Mouse (Mus musculus) MEL (cell line): Measurements from ENCODE around the gene Grk5. TPM values are rescaled to one million over a fixed set of nuclear protein-coding genes. Genes with fewer than 3 reads are reported as not detected.

ENCODE experiments used
- DNase-seq: peaks from one replicate; pipeline ENCODE4 v3.0.0; 2011; ENCODE audit warnings: low read depth, low spot score
- H3K27ac ChIP-seq: 2 replicates; pipeline ENCODE4 v1.5.1; 2012; ENCODE audit warnings: low read depth, mild to moderate bottlenecking, control low read depth, low read length, moderate library complexity; ENCODE audit not compliant: control insufficient read depth
- H3K27me3 ChIP-seq, 2 experiments: fragments of 150-350 bp in 1 of 2; sonication (generic) in 1 of 2; 2 replicates each; pipeline ENCODE4 v1.6.1; 2012; ENCODE audit warnings: low read length in 2 of 2, mild to moderate bottlenecking in 2 of 2, improper control_type of control experiment in 1 of 2, moderate library complexity in 1 of 2; ENCODE audit not compliant: insufficient read depth in 2 of 2, control insufficient read depth in 1 of 2
- H3K36me3 ChIP-seq, 2 experiments: 2 replicates each; pipeline ENCODE4 v1.6.1; 2012 to 2014; ENCODE audit warnings: low read length in 2 of 2, improper control_type of control experiment in 1 of 2, inconsistent platforms in 1 of 2, mild to moderate bottlenecking in 1 of 2; ENCODE audit not compliant: insufficient read depth in 2 of 2, control insufficient read depth in 1 of 2
- H3K4me1 ChIP-seq, 2 experiments: fragments of 150-350 bp in 1 of 2; sonication (generic) in 1 of 2; 2 replicates each; pipeline ENCODE4 v1.6.1; 2012; ENCODE audit warnings: low read length in 2 of 2, improper control_type of control experiment in 1 of 2, mild to moderate bottlenecking in 1 of 2; ENCODE audit not compliant: insufficient read depth in 2 of 2, control insufficient read depth in 1 of 2
- H3K4me3 ChIP-seq, 2 experiments: fragments of 150-350 bp in 1 of 2; sonication (generic) in 1 of 2; 2 replicates each; pipeline ENCODE4 v1.5.1; 2012; ENCODE audit warnings: low read depth in 2 of 2, low read length in 2 of 2, mild to moderate bottlenecking in 2 of 2, moderate library complexity in 2 of 2, control low read depth in 1 of 2, improper control_type of control experiment in 1 of 2; ENCODE audit not compliant: control insufficient read depth in 1 of 2, insufficient read depth in 1 of 2
- H3K79me2 ChIP-seq: 2 replicates; pipeline ENCODE4 v1.6.1; 2012; ENCODE audit warnings: mild to moderate bottlenecking, low read length, moderate library complexity; ENCODE audit not compliant: control insufficient read depth, poor library complexity, insufficient read depth
- H3K9ac ChIP-seq: 2 replicates; pipeline ENCODE4 v1.6.1; 2012; ENCODE audit warnings: low read depth, mild to moderate bottlenecking, control low read depth, low read length, moderate library complexity; ENCODE audit not compliant: control insufficient read depth, poor library complexity, severe bottlenecking
- H3K9me3 ChIP-seq: fragments of 150-350 bp; sonication (generic); replicated peaks from 2 replicates; pipeline ENCODE4 v1.6.1; 2012; ENCODE audit warnings: mild to moderate bottlenecking, low read length, improper control_type of control experiment, moderate library complexity; ENCODE audit not compliant: insufficient read depth
- BHLHE40 ChIP-seq: IDR thresholded peaks from 2 replicates; pipeline ENCODE4 v1.6.1; 2012; ENCODE audit warnings: low read depth, mild to moderate bottlenecking, inconsistent platforms, low read length, improper control_type of control experiment, borderline replicate concordance
- CHD1 ChIP-seq: IDR thresholded peaks from 2 replicates; pipeline ENCODE4 v1.6.1; 2012; ENCODE audit warnings: low read depth, mild to moderate bottlenecking, inconsistent platforms, low read length, improper control_type of control experiment
- E2F4 ChIP-seq: IDR thresholded peaks from 2 replicates; pipeline ENCODE4 v1.6.1; 2011; ENCODE audit warnings: low read depth, low read length, improper control_type of control experiment, borderline replicate concordance
- ELF1 ChIP-seq: IDR thresholded peaks from 2 replicates; pipeline ENCODE4 v1.6.1; 2014; ENCODE audit warnings: low read depth, mild to moderate bottlenecking, inconsistent platforms, low read length, improper control_type of control experiment, moderate library complexity
- EP300 ChIP-seq, 2 experiments: IDR thresholded peaks; 2 replicates each; pipeline ENCODE4 v1.6.1; 2011; ENCODE audit warnings: improper control_type of control experiment in 2 of 2, low read length in 2 of 2, low read depth in 1 of 2, mild to moderate bottlenecking in 1 of 2
- ETS1 ChIP-seq: IDR thresholded peaks from 2 replicates; pipeline ENCODE4 v1.6.1; 2012; ENCODE audit warnings: low read depth, mild to moderate bottlenecking, inconsistent platforms, low read length, improper control_type of control experiment, moderate library complexity
- GABPA ChIP-seq: IDR thresholded peaks from 2 replicates; pipeline ENCODE4 v1.6.1; 2012; ENCODE audit warnings: low read depth, mild to moderate bottlenecking, inconsistent platforms, low read length, improper control_type of control experiment, moderate library complexity
- GATA1 ChIP-seq: IDR thresholded peaks from 2 replicates; pipeline ENCODE4 v1.6.1; 2011; ENCODE audit warnings: low read depth, low read length, improper control_type of control experiment
- HCFC1 ChIP-seq: IDR thresholded peaks from 2 replicates; pipeline ENCODE4 v1.6.1; 2012; ENCODE audit warnings: low read depth, mild to moderate bottlenecking, inconsistent platforms, low read length, improper control_type of control experiment, moderate library complexity
- JUND ChIP-seq: IDR thresholded peaks from 2 replicates; pipeline ENCODE4 v1.6.1; 2011; ENCODE audit warnings: low read depth, mild to moderate bottlenecking, improper control_type of control experiment, low read length
- MAZ ChIP-seq: IDR thresholded peaks from 2 replicates; pipeline ENCODE4 v1.6.1; 2012; ENCODE audit warnings: low read depth, mild to moderate bottlenecking, inconsistent platforms, low read length, improper control_type of control experiment
- MEF2A ChIP-seq: IDR thresholded peaks from 2 replicates; pipeline ENCODE4 v1.6.1; 2014; ENCODE audit warnings: low read depth, mild to moderate bottlenecking, inconsistent platforms, low read length, improper control_type of control experiment; ENCODE audit not compliant: poor library complexity, insufficient replicate concordance, severe bottlenecking; ENCODE audit errors: extremely low read depth
- MYB ChIP-seq: IDR thresholded peaks from 2 replicates; pipeline ENCODE4 v1.6.1; 2011; ENCODE audit warnings: mild to moderate bottlenecking, low read depth, low read length, improper control_type of control experiment
- MYC ChIP-seq: IDR thresholded peaks from 2 replicates; pipeline ENCODE4 v1.6.1; 2011; ENCODE audit warnings: low read depth, mild to moderate bottlenecking, low read length, improper control_type of control experiment, moderate library complexity
- POLR2A ChIP-seq, 2 experiments: IDR thresholded peaks; 2 replicates each; pipeline ENCODE4 v1.6.1; 2011 to 2012; ENCODE audit warnings: low read length in 2 of 2, mild to moderate bottlenecking in 2 of 2, control low read depth in 1 of 2, improper control_type of control experiment in 1 of 2, low read depth in 1 of 2, moderate library complexity in 1 of 2; ENCODE audit not compliant: control insufficient read depth in 1 of 2, insufficient read depth in 1 of 2, poor library complexity in 1 of 2
- POLR2AphosphoS5 ChIP-seq: IDR thresholded peaks from 2 replicates; pipeline ENCODE4 v1.6.1; 2012; ENCODE audit warnings: low read depth, borderline replicate concordance, mild to moderate bottlenecking, inconsistent platforms, low read length, moderate library complexity, mixed read lengths
- RAD21 ChIP-seq: IDR thresholded peaks from 2 replicates; pipeline ENCODE4 v1.6.1; 2011; ENCODE audit warnings: mild to moderate bottlenecking, low read depth, low read length, improper control_type of control experiment
- RCOR1 ChIP-seq: IDR thresholded peaks from 2 replicates; pipeline ENCODE4 v1.6.1; 2012; ENCODE audit warnings: low read depth, mild to moderate bottlenecking, inconsistent platforms, low read length, improper control_type of control experiment
- TAL1 ChIP-seq: IDR thresholded peaks from 2 replicates; pipeline ENCODE4 v1.6.1; 2012; ENCODE audit warnings: mild to moderate bottlenecking, inconsistent platforms, low read length, moderate library complexity, mixed read lengths
- TBP ChIP-seq: IDR thresholded peaks from 2 replicates; pipeline ENCODE4 v1.8.0; 2011; ENCODE audit warnings: low read depth, low read length, improper control_type of control experiment
- TCF12 ChIP-seq: IDR thresholded peaks from 2 replicates; pipeline ENCODE4 v1.6.1; 2014; ENCODE audit warnings: low read depth, mild to moderate bottlenecking, inconsistent platforms, low read length, improper control_type of control experiment, moderate library complexity
- ZC3H11A ChIP-seq: IDR thresholded peaks from 2 replicates; pipeline ENCODE4 v1.6.1; 2012; ENCODE audit warnings: low read depth, mild to moderate bottlenecking, inconsistent platforms, low read length, improper control_type of control experiment
- ZKSCAN1 ChIP-seq: IDR thresholded peaks from 2 replicates; pipeline ENCODE4 v1.6.1; 2012; ENCODE audit warnings: low read depth, mild to moderate bottlenecking, inconsistent platforms, low read length, improper control_type of control experiment, moderate library complexity
- polyA plus RNA-seq, 2 experiments: library from polyadenylated mRNA; stranded (reverse) in 1 of 2; unstranded in 1 of 2; fragments of >175 nt in 1 of 2; fragments of >200 nt in 1 of 2; gene quantifications; 2 replicates each; pipeline versions ENCODE4 v1.2.1 to v1.2.4; 2012; ENCODE audit warnings: low replicate concordance in 2 of 2, low read depth in 1 of 2; ENCODE audit not compliant: insufficient read length in 2 of 2, insufficient read depth in 1 of 2, missing spikeins in 1 of 2
- total RNA-seq: library from RNA; depleted of rRNA; stranded (reverse); fragments of 300-350 nt; gene quantifications from 2 replicates; pipeline ENCODE4 v1.2.3, GENCODE M21; 2012

Grk5 gene
- total and polyA plus RNA-seq, 3 experiments: 4.2 to 8.1 TPM; not detected in 1

GRCm38 (mm10) chr19:60915862-60916261, 26.3 kb downstream of the Grk5 start:
- no peak overlapping the region for H3K4me3 ChIP-seq
- no peaks in the 10 kb centered on the region for H3K27me3 ChIP-seq
- no peak overlapping the region for H3K9ac ChIP-seq
- H3K36me3 ChIP-seq: peaks cover 0 to 30% of the 10 kb centered on the region in 2 experiments; a peak in 2 of 4 replicates
- TF ChIP-seq MYC (no peak), E2F4 (no peak), MAZ (no peak), TAL1 (peak; percentile 72), RCOR1 (peak; percentile 94), MEF2A (peak; percentile 96), JUND (no peak), GABPA (no peak), CHD1 (no peak), HCFC1 (no peak), POLR2A (IDR thresholded peaks at IDR 0.05; ENCODE audit: control insufficient read depth in 1 of 2, insufficient read depth in 1 of 2, low read depth in 1 of 2, low read length in 2 of 2, poor library complexity in 1 of 2) (no peak), TBP (no peak), MYB (no peak), EP300 (IDR thresholded peaks at IDR 0.05; ENCODE audit: low read depth in 1 of 2, low read length in 2 of 2) (peak; percentile 77 to 85), ZKSCAN1 (no peak), TCF12 (peak; percentile 91), RAD21 (no peak), ETS1 (peak; percentile 76), BHLHE40 (peak; percentile 16; the same call in 1 of the 2 replicates), ELF1 (no peak), ZC3H11A (no peak), POLR2AphosphoS5 (no peak), GATA1 (peak; percentile 88)
- peak; percentile 53 for DNase-seq
- no peaks in the 10 kb centered on the region for H3K9me3 ChIP-seq
- no peaks in the 10 kb centered on the region for H3K79me2 ChIP-seq
- peaks cover 12 to 22% of the 10 kb centered on the region in 2 experiments for H3K4me1 ChIP-seq
- no peak overlapping the region for H3K27ac ChIP-seq
